Mouse (Mus musculus): Measurements from ENCODE around the gene Naa40. TPM values are rescaled to one million over a fixed set of nuclear protein-coding genes. Genes with fewer than 3 reads are reported as not detected.

Naa40 gene
- total RNA-seq, 2 experiments from 2014 or later: 11.6 to 12.2 TPM

- no peak for DNase-seq (ENCODE audit: low spot score)
Observed at GRCm38 (mm10) chr19:7265478-7266191, 24.7 kb upstream of the Naa40 start.

- DNase-seq (ENCODE audit: low spot score): no peak
Observed at GRCm38 (mm10) chr19:7264766-7265331, 23.9 kb upstream of the Naa40 start.

GRCm38 (mm10) chr19:7264088-7264765 is 23.2 kb upstream of the Naa40 start:
- peak; percentile 84 for DNase-seq (ENCODE audit: low spot score)

- no peak for DNase-seq (ENCODE audit: low spot score)
Observed at GRCm38 (mm10) chr19:7262592-7262991, 21.6 kb upstream of the Naa40 start.

GRCm38 (mm10) chr19:7261964-7262363 is 21.0 kb upstream of the Naa40 start:
- no peak for DNase-seq (ENCODE audit: low spot score)

- no peak for DNase-seq (ENCODE audit: low spot score)
Observed at GRCm38 (mm10) chr19:7261476-7261875, 20.5 kb upstream of the Naa40 start.

GRCm38 (mm10) chr19:7257881-7258280 is 16.9 kb upstream of the Naa40 start:
- DNase-seq (ENCODE audit: low spot score): no peak

- DNase-seq (ENCODE audit: low spot score): no peak
Observed at GRCm38 (mm10) chr19:7246021-7246420, 5.0 kb upstream of the Naa40 start.

GRCm38 (mm10) chr19:7240291-7240690 is 692 bp downstream of the Naa40 start:
- no peak for DNase-seq (ENCODE audit: low spot score)

- DNase-seq (ENCODE audit: low spot score): no peak
Observed at GRCm38 (mm10) chr19:7239574-7239973, 1.4 kb downstream of the Naa40 start.

- no peak for DNase-seq (ENCODE audit: low spot score)
Observed at GRCm38 (mm10) chr19:7236742-7237141, 4.2 kb downstream of the Naa40 start.

- DNase-seq (ENCODE audit: low spot score): no peak
Observed at GRCm38 (mm10) chr19:7236011-7236410, 5.0 kb downstream of the Naa40 start.

- DNase-seq (ENCODE audit: low spot score): no peak
Observed at GRCm38 (mm10) chr19:7235461-7235860, 5.5 kb downstream of the Naa40 start.

- DNase-seq (ENCODE audit: low spot score): peak; percentile 85
Observed at GRCm38 (mm10) chr19:7234537-7235221, 6.3 kb downstream of the Naa40 start.

- DNase-seq (ENCODE audit: low spot score): peak; percentile 30
Observed at GRCm38 (mm10) chr19:7226511-7226914, 14.5 kb downstream of the Naa40 start.

GRCm38 (mm10) chr19:7225096-7225690 is 15.8 kb downstream of the Naa40 start:
- DNase-seq (ENCODE audit: low spot score): no peak

- no peak for DNase-seq (ENCODE audit: low spot score)
Observed at GRCm38 (mm10) chr19:7224253-7224652, 16.7 kb downstream of the Naa40 start.

GRCm38 (mm10) chr19:7223488-7223887 is 17.5 kb downstream of the Naa40 start:
- DNase-seq (ENCODE audit: low spot score): no peak

- no peak for DNase-seq (ENCODE audit: low spot score)
Observed at GRCm38 (mm10) chr19:7222196-7222595, 18.8 kb downstream of the Naa40 start.

GRCm38 (mm10) chr19:7218753-7219152 is 22.2 kb downstream of the Naa40 start:
- DNase-seq (ENCODE audit: low spot score): no peak

GRCm38 (mm10) chr19:7217926-7218267 is 23.1 kb downstream of the Naa40 start:
- DNase-seq (ENCODE audit: low spot score): no peak
